Mouse (Mus musculus) adrenal gland, postnatal 10 days (tissue): ENCODE results near the gene Pon1. TPM values are rescaled to one million over a fixed set of nuclear protein-coding genes. Genes with fewer than 3 reads are reported as not detected.

Source experiments
- DNase-seq: peaks from one replicate; pipeline ENCODE4 v3.0.0; 2021; ENCODE audit warnings: mixed read lengths
- total RNA-seq, 2 experiments: library from RNA; stranded (reverse); gene quantifications; 2 replicates each; pipeline ENCODE4 v1.2.3; 2021

Gene Pon1
- total RNA-seq, 2 experiments from 2014 or later = 63.3 to 134 TPM

- DNase-seq = no peak
These were observed 15.5 kb downstream of the Pon1 start for GRCm38 (mm10) chr6:5177967-5178891.

GRCm38 (mm10) chr6:5174179-5174812, 19.4 kb downstream of the Pon1 start:
- no peak for DNase-seq

- no peak for DNase-seq
These were observed 21.2 kb downstream of the Pon1 start for GRCm38 (mm10) chr6:5172571-5172970.

GRCm38 (mm10) chr6:5171418-5171817, 22.3 kb downstream of the Pon1 start:
- no peak for DNase-seq

GRCm38 (mm10) chr6:5168158-5168557, 25.6 kb downstream of the Pon1 start:
- no peak for DNase-seq

- DNase-seq = no peak
These were observed 26.6 kb downstream of the Pon1 start for GRCm38 (mm10) chr6:5167051-5167677.

- no peak for DNase-seq
These were observed 28.9 kb downstream of the Pon1 start for GRCm38 (mm10) chr6:5164855-5165254.

GRCm38 (mm10) chr6:5163507-5164144, 30.1 kb downstream of the Pon1 start:
- no peak for DNase-seq

- no peak for DNase-seq
These were observed 31.7 kb downstream of the Pon1 start for GRCm38 (mm10) chr6:5162052-5162451.

- no peak for DNase-seq
These were observed 34.4 kb downstream of the Pon1 start for GRCm38 (mm10) chr6:5159385-5159791.

- no peak for DNase-seq
These were observed 37.0 kb downstream of the Pon1 start for GRCm38 (mm10) chr6:5156541-5157425.

- DNase-seq = no peak
These were observed 38.3 kb downstream of the Pon1 start for GRCm38 (mm10) chr6:5155313-5155927.

GRCm38 (mm10) chr6:5154786-5155185, 39.0 kb downstream of the Pon1 start:
- DNase-seq = no peak

- no peak for DNase-seq
These were observed 41.6 kb downstream of the Pon1 start for GRCm38 (mm10) chr6:5152185-5152584.

- peak; percentile 74 for DNase-seq
These were observed 42.6 kb downstream of the Pon1 start for GRCm38 (mm10) chr6:5151171-5151570.

- DNase-seq = no peak
These were observed 43.8 kb downstream of the Pon1 start for GRCm38 (mm10) chr6:5149941-5150340.

GRCm38 (mm10) chr6:5147488-5148142, 46.1 kb downstream of the Pon1 start:
- no peak for DNase-seq

- DNase-seq = no peak
These were observed 54.1 kb downstream of the Pon1 start for GRCm38 (mm10) chr6:5139666-5140065.

- DNase-seq = no peak
These were observed 54.7 kb downstream of the Pon1 start for GRCm38 (mm10) chr6:5138875-5139631.

GRCm38 (mm10) chr6:5136046-5136445, 57.7 kb downstream of the Pon1 start:
- DNase-seq = no peak
